Mouse (Mus musculus) heart, embryonic 10.5 days (tissue): ENCODE measurements around the gene 1700037H04Rik. TPM values are rescaled to one million over a fixed set of nuclear protein-coding genes. Genes with fewer than 3 reads are reported as not detected.

Experiments
- DNase-seq: peaks from one replicate; pipeline ENCODE4 v3.0.0-alpha.2; 2017; ENCODE audit warnings: low spot score
- H3K27ac ChIP-seq: fragments of 300-500 bp; sonication (generic); 2 replicates; pipeline ENCODE4 v1.5.1; 2016; ENCODE audit warnings: mild to moderate bottlenecking
- H3K27me3 ChIP-seq: fragments of 300-500 bp; sonication (generic); 2 replicates; pipeline ENCODE4 v1.6.1; 2016; ENCODE audit warnings: mild to moderate bottlenecking; ENCODE audit not compliant: poor library complexity, insufficient read depth, severe bottlenecking
- H3K36me3 ChIP-seq: fragments of 300-500 bp; sonication (generic); 2 replicates; pipeline ENCODE4 v1.6.1; 2016; ENCODE audit warnings: mild to moderate bottlenecking, moderate library complexity
- H3K4me1 ChIP-seq: fragments of 300-500 bp; sonication (generic); 2 replicates; pipeline ENCODE4 v1.6.1; 2016; ENCODE audit warnings: mild to moderate bottlenecking
- H3K4me3 ChIP-seq: fragments of 300-500 bp; sonication (generic); 2 replicates; pipeline ENCODE4 v1.5.1; 2016; ENCODE audit warnings: mild to moderate bottlenecking, moderate library complexity
- H3K9me3 ChIP-seq: fragments of 300-500 bp; sonication (generic); 2 replicates; pipeline ENCODE4 v1.6.1; 2016; ENCODE audit warnings: mild to moderate bottlenecking, moderate library complexity
- WGBS: fragments of 180-500 bp; shearing (Covaris S2); methylation state at CpG from one replicate; pipeline ENCODE4 v1.1.7; 2016; 5-methylcytosine and 5-hydroxymethylcytosine counted together
- polyA plus RNA-seq: library from polyadenylated mRNA; unstranded; fragments of >200 nt; fragmentation: Nextera tagmentation; extraction: Ambion mirVana; gene quantifications from 2 replicates; pipeline ENCODE4 v1.2.1, GENCODE M21; 2016

1700037H04Rik gene
- 82.6 and 86.0 TPM in 2 replicates for polyA plus RNA-seq

- peaks cover 37% of the 10 kb centered on the region for H3K4me1 ChIP-seq
- H3K27me3 ChIP-seq, result no peaks in the 10 kb centered on the region
- H3K4me3 ChIP-seq, result peak within 1 kb of the TSS; percentile 73
- 0 out of 2 replicates have a peak, but pooled peaks cover 5% of the 10 kb centered on the region for H3K36me3 ChIP-seq
- under 1% methylated on average over 54 of the region's 54 CpGs for WGBS
- H3K9me3 ChIP-seq, result no peaks in the 10 kb centered on the region
- H3K27ac ChIP-seq, result peak within 1 kb of the TSS; percentile 93
- DNase-seq, result peak; percentile 99
Measured at GRCm38 (mm10) chr2:131159938-131160581, at the start of gene 1700037H04Rik. 1700037H04Rik (minus strand) TSS chr2:131160081.

GRCm38 (mm10) chr2:131209125-131209795, 49.4 kb upstream of the 1700037H04Rik start:
- H3K9me3 ChIP-seq, result no peaks in the 10 kb centered on the region
- H3K4me3 ChIP-seq, result peak overlapping the region; percentile 61; the same call in 1 of the 2 replicates
- H3K27ac ChIP-seq, result peak overlapping the region; percentile 93
- no peaks in the 10 kb centered on the region for H3K27me3 ChIP-seq
- peaks cover 51% of the 10 kb centered on the region for H3K4me1 ChIP-seq
- 75% methylated on average over 4 of the region's 4 CpGs for WGBS
- no peak for DNase-seq
- peaks cover 19% of the 10 kb centered on the region for H3K36me3 ChIP-seq

GRCm38 (mm10) chr2:131208356-131208755, 48.5 kb upstream of the 1700037H04Rik start:
- 95% methylated on average over 2 of the region's 2 CpGs for WGBS
- no peak overlapping the region for H3K27ac ChIP-seq
- no peak overlapping the region for H3K4me3 ChIP-seq
- peaks cover 11% of the 10 kb centered on the region for H3K36me3 ChIP-seq
- H3K4me1 ChIP-seq, result peaks cover 42% of the 10 kb centered on the region
- no peaks in the 10 kb centered on the region for H3K9me3 ChIP-seq
- no peaks in the 10 kb centered on the region for H3K27me3 ChIP-seq
- DNase-seq, result no peak

- Histone ChIP-seq H3K27ac (peak within 1 kb of the TSS; percentile 45; the same call in 1 of the 2 replicates), H3K36me3 (no peaks in the 10 kb centered on the region), H3K27me3 (no peaks in the 10 kb centered on the region), H3K9me3 (no peaks in the 10 kb centered on the region), H3K4me1 (peaks cover 30% of the 10 kb centered on the region), H3K4me3 (no peak within 1 kb of the TSS)
- DNase-seq, result no peak
- 74% methylated on average over 4 of the region's 4 CpGs for WGBS
Measured at GRCm38 (mm10) chr2:131206778-131207177, 46.9 kb upstream of the 1700037H04Rik start, which contains the start of gene Ap5s1. Ap5s1 (plus strand) TSS chr2:131207078.

- H3K36me3 ChIP-seq, result no peaks in the 10 kb centered on the region
- H3K27me3 ChIP-seq, result no peaks in the 10 kb centered on the region
- H3K9me3 ChIP-seq, result no peaks in the 10 kb centered on the region
- H3K4me1 ChIP-seq, result peaks cover 25% of the 10 kb centered on the region
- peak overlapping the region; percentile 45; the same call in 1 of the 2 replicates for H3K27ac ChIP-seq
- no peak overlapping the region for H3K4me3 ChIP-seq
- WGBS, result 60% methylated on average over 8 of the region's 8 CpGs
- peak; percentile 92 for DNase-seq
Measured at GRCm38 (mm10) chr2:131205521-131206182, 45.8 kb upstream of the 1700037H04Rik start.

GRCm38 (mm10) chr2:131204410-131204981, 44.6 kb upstream of the 1700037H04Rik start:
- Histone ChIP-seq H3K9me3 (no peaks in the 10 kb centered on the region), H3K27me3 (no peaks in the 10 kb centered on the region), H3K4me3 (no peak overlapping the region), H3K4me1 (peaks cover 19% of the 10 kb centered on the region), H3K27ac (peak overlapping the region; percentile 49), H3K36me3 (peaks cover 3% of the 10 kb centered on the region; the same call in 1 of the 2 replicates)
- DNase-seq, result no peak
- WGBS, result 55% methylated on average over 7 of the region's 7 CpGs

GRCm38 (mm10) chr2:131203816-131204409, 44.0 kb upstream of the 1700037H04Rik start:
- Histone ChIP-seq H3K9me3 (no peaks in the 10 kb centered on the region), H3K36me3 (peaks cover 3% of the 10 kb centered on the region; the same call in 1 of the 2 replicates), H3K4me1 (peaks cover 14% of the 10 kb centered on the region), H3K4me3 (no peak overlapping the region), H3K27me3 (no peaks in the 10 kb centered on the region), H3K27ac (no peak overlapping the region)
- no peak for DNase-seq
- WGBS, result 83% methylated on average over 6 of the region's 6 CpGs

GRCm38 (mm10) chr2:131201262-131201661, 41.4 kb upstream of the 1700037H04Rik start:
- no peaks in the 10 kb centered on the region for H3K9me3 ChIP-seq
- H3K4me1 ChIP-seq, result peaks cover 14% of the 10 kb centered on the region
- H3K27me3 ChIP-seq, result no peaks in the 10 kb centered on the region
- peak overlapping the region; percentile 17; the same call in 1 of the 2 replicates for H3K27ac ChIP-seq
- no peak for DNase-seq
- H3K4me3 ChIP-seq, result no peak overlapping the region
- peaks cover 22% of the 10 kb centered on the region for H3K36me3 ChIP-seq
- WGBS, result 89% methylated on average over 3 of the region's 3 CpGs

GRCm38 (mm10) chr2:131200710-131201109, 40.8 kb upstream of the 1700037H04Rik start:
- Histone ChIP-seq H3K27me3 (no peaks in the 10 kb centered on the region), H3K4me1 (peaks cover 13% of the 10 kb centered on the region), H3K4me3 (no peak overlapping the region), H3K9me3 (no peaks in the 10 kb centered on the region), H3K36me3 (peaks cover 28% of the 10 kb centered on the region), H3K27ac (no peak overlapping the region)
- 80% methylated on average over 2 of the region's 2 CpGs for WGBS
- DNase-seq, result no peak

GRCm38 (mm10) chr2:131196606-131197316, 36.9 kb upstream of the 1700037H04Rik start:
- Histone ChIP-seq H3K9me3 (no peaks in the 10 kb centered on the region), H3K4me3 (no peak overlapping the region), H3K27ac (no peak overlapping the region), H3K27me3 (no peaks in the 10 kb centered on the region), H3K36me3 (peaks cover 64% of the 10 kb centered on the region), H3K4me1 (no peaks in the 10 kb centered on the region)
- 91% methylated on average over 16 of the region's 16 CpGs for WGBS
- no peak for DNase-seq

- DNase-seq, result no peak
- 85% methylated on average over 7 of the region's 7 CpGs for WGBS
- Histone ChIP-seq H3K4me3 (no peak overlapping the region), H3K27ac (0 out of 2 replicates have a peak overlapping the region, but pooled peaks have one; percentile 69), H3K36me3 (peaks cover 54% of the 10 kb centered on the region), H3K9me3 (no peaks in the 10 kb centered on the region), H3K4me1 (peaks cover 33% of the 10 kb centered on the region), H3K27me3 (no peaks in the 10 kb centered on the region)
Measured at GRCm38 (mm10) chr2:131191005-131191390, 31.1 kb upstream of the 1700037H04Rik start.
